Mouse (Mus musculus) forelimb bud, embryonic 11.5 days (tissue): ENCODE results near the gene Mnat1.
"Not testable (repeated sequence)": the region's sequence is repeated elsewhere in the genome, so short reads cannot be mapped to it uniquely, and the experiment has no call there.

Experiments used
- DNase-seq: peaks from one replicate; pipeline ENCODE4 v3.0.0-alpha.2; 2012; ENCODE audit warnings: low read depth, low spot score

The Mnat1 gene

GRCm38 (mm10) chr12:73123093-73124041 is at the start of gene Mnat1:
Gene Mnat1 (plus strand): TSS chr12:73123717.
- peak; percentile 92 for DNase-seq

- DNase-seq, result not testable (repeated sequence)
Measured at GRCm38 (mm10) chr12:73081828-73082227, 41.7 kb upstream of the Mnat1 start.

- no peak for DNase-seq
Measured at GRCm38 (mm10) chr12:73083773-73084172, 39.7 kb upstream of the Mnat1 start.

- DNase-seq, result no peak
Measured at GRCm38 (mm10) chr12:73085739-73086630, 37.5 kb upstream of the Mnat1 start.

GRCm38 (mm10) chr12:73087086-73087485 is 36.4 kb upstream of the Mnat1 start:
- no peak for DNase-seq

GRCm38 (mm10) chr12:73088500-73088899 is 35.0 kb upstream of the Mnat1 start:
- no peak for DNase-seq

GRCm38 (mm10) chr12:73088911-73089310 is 34.6 kb upstream of the Mnat1 start:
- DNase-seq, result no peak

- no peak for DNase-seq
Measured at GRCm38 (mm10) chr12:73090672-73091335, 32.7 kb upstream of the Mnat1 start.

- no peak for DNase-seq
Measured at GRCm38 (mm10) chr12:73094189-73094588, 29.3 kb upstream of the Mnat1 start.

- DNase-seq, result no peak
Measured at GRCm38 (mm10) chr12:73094605-73095004, 28.9 kb upstream of the Mnat1 start.

- DNase-seq, result not testable (repeated sequence)
Measured at GRCm38 (mm10) chr12:73096177-73096576, 27.3 kb upstream of the Mnat1 start.

- no peak for DNase-seq
Measured at GRCm38 (mm10) chr12:73098593-73098992, 24.9 kb upstream of the Mnat1 start.

- no peak for DNase-seq
Measured at GRCm38 (mm10) chr12:73103713-73104112, 19.8 kb upstream of the Mnat1 start.

- DNase-seq, result no peak
Measured at GRCm38 (mm10) chr12:73107821-73108220, 15.7 kb upstream of the Mnat1 start.

- peak; percentile 76 for DNase-seq
Measured at GRCm38 (mm10) chr12:73110431-73111111, 12.9 kb upstream of the Mnat1 start.

- peak; percentile 68 for DNase-seq
Measured at GRCm38 (mm10) chr12:73111561-73112325, 11.8 kb upstream of the Mnat1 start.

- DNase-seq, result peak; percentile 69
Measured at GRCm38 (mm10) chr12:73112326-73113087, 11.0 kb upstream of the Mnat1 start.

- DNase-seq, result peak; percentile 96
Measured at GRCm38 (mm10) chr12:73113196-73113595, 10.3 kb upstream of the Mnat1 start, which contains the start of gene Six4. Gene Six4 (minus strand): TSS chr12:73113456.

GRCm38 (mm10) chr12:73125250-73125649 is 1.7 kb downstream of the Mnat1 start:
- no peak for DNase-seq
